Mouse (Mus musculus) MEL (cell line): ENCODE measurements around the gene Tst. TPM values are rescaled to one million over a fixed set of nuclear protein-coding genes. Genes with fewer than 3 reads are reported as not detected.

Source experiments
- DNase-seq: peaks from one replicate; pipeline ENCODE4 v3.0.0; 2011; ENCODE audit warnings: low read depth, low spot score
- H3K27ac ChIP-seq: 2 replicates; pipeline ENCODE4 v1.5.1; 2012; ENCODE audit warnings: low read depth, mild to moderate bottlenecking, control low read depth, low read length, moderate library complexity; ENCODE audit not compliant: control insufficient read depth
- H3K27me3 ChIP-seq, 2 experiments: fragments of 150-350 bp in 1 of 2; sonication (generic) in 1 of 2; 2 replicates each; pipeline ENCODE4 v1.6.1; 2012; ENCODE audit warnings: low read length in 2 of 2, mild to moderate bottlenecking in 2 of 2, improper control_type of control experiment in 1 of 2, moderate library complexity in 1 of 2; ENCODE audit not compliant: insufficient read depth in 2 of 2, control insufficient read depth in 1 of 2
- H3K36me3 ChIP-seq, 2 experiments: 2 replicates each; pipeline ENCODE4 v1.6.1; 2012 to 2014; ENCODE audit warnings: low read length in 2 of 2, improper control_type of control experiment in 1 of 2, inconsistent platforms in 1 of 2, mild to moderate bottlenecking in 1 of 2; ENCODE audit not compliant: insufficient read depth in 2 of 2, control insufficient read depth in 1 of 2
- H3K4me1 ChIP-seq, 2 experiments: fragments of 150-350 bp in 1 of 2; sonication (generic) in 1 of 2; 2 replicates each; pipeline ENCODE4 v1.6.1; 2012; ENCODE audit warnings: low read length in 2 of 2, improper control_type of control experiment in 1 of 2, mild to moderate bottlenecking in 1 of 2; ENCODE audit not compliant: insufficient read depth in 2 of 2, control insufficient read depth in 1 of 2
- H3K4me3 ChIP-seq, 2 experiments: fragments of 150-350 bp in 1 of 2; sonication (generic) in 1 of 2; 2 replicates each; pipeline ENCODE4 v1.5.1; 2012; ENCODE audit warnings: low read depth in 2 of 2, low read length in 2 of 2, mild to moderate bottlenecking in 2 of 2, moderate library complexity in 2 of 2, control low read depth in 1 of 2, improper control_type of control experiment in 1 of 2; ENCODE audit not compliant: control insufficient read depth in 1 of 2, insufficient read depth in 1 of 2
- H3K79me2 ChIP-seq: 2 replicates; pipeline ENCODE4 v1.6.1; 2012; ENCODE audit warnings: mild to moderate bottlenecking, low read length, moderate library complexity; ENCODE audit not compliant: control insufficient read depth, poor library complexity, insufficient read depth
- H3K9ac ChIP-seq: 2 replicates; pipeline ENCODE4 v1.6.1; 2012; ENCODE audit warnings: low read depth, mild to moderate bottlenecking, control low read depth, low read length, moderate library complexity; ENCODE audit not compliant: control insufficient read depth, poor library complexity, severe bottlenecking
- H3K9me3 ChIP-seq: fragments of 150-350 bp; sonication (generic); replicated peaks from 2 replicates; pipeline ENCODE4 v1.6.1; 2012; ENCODE audit warnings: mild to moderate bottlenecking, low read length, improper control_type of control experiment, moderate library complexity; ENCODE audit not compliant: insufficient read depth
- BHLHE40 ChIP-seq: IDR thresholded peaks from 2 replicates; pipeline ENCODE4 v1.6.1; 2012; ENCODE audit warnings: low read depth, mild to moderate bottlenecking, inconsistent platforms, low read length, improper control_type of control experiment, borderline replicate concordance
- E2F4 ChIP-seq: IDR thresholded peaks from 2 replicates; pipeline ENCODE4 v1.6.1; 2011; ENCODE audit warnings: low read depth, low read length, improper control_type of control experiment, borderline replicate concordance
- GABPA ChIP-seq: IDR thresholded peaks from 2 replicates; pipeline ENCODE4 v1.6.1; 2012; ENCODE audit warnings: low read depth, mild to moderate bottlenecking, inconsistent platforms, low read length, improper control_type of control experiment, moderate library complexity
- GATA1 ChIP-seq: IDR thresholded peaks from 2 replicates; pipeline ENCODE4 v1.6.1; 2011; ENCODE audit warnings: low read depth, low read length, improper control_type of control experiment
- KAT2A ChIP-seq: conservative IDR thresholded peaks from 2 replicates; pipeline ENCODE4 v1.6.1; 2012; ENCODE audit warnings: low read depth, low read length, improper control_type of control experiment, inconsistent platforms
- MAFK ChIP-seq: IDR thresholded peaks from 2 replicates; pipeline ENCODE4 v1.6.1; 2011; ENCODE audit warnings: low read depth, mild to moderate bottlenecking, low read length, improper control_type of control experiment, borderline replicate concordance
- MAZ ChIP-seq: IDR thresholded peaks from 2 replicates; pipeline ENCODE4 v1.6.1; 2012; ENCODE audit warnings: low read depth, mild to moderate bottlenecking, inconsistent platforms, low read length, improper control_type of control experiment
- MXI1 ChIP-seq: IDR thresholded peaks from 2 replicates; pipeline ENCODE4 v1.6.1; 2011; ENCODE audit warnings: mild to moderate bottlenecking, low read depth, low read length, improper control_type of control experiment
- MYB ChIP-seq: IDR thresholded peaks from 2 replicates; pipeline ENCODE4 v1.6.1; 2011; ENCODE audit warnings: mild to moderate bottlenecking, low read depth, low read length, improper control_type of control experiment
- NRF1 ChIP-seq: IDR thresholded peaks from 2 replicates; pipeline ENCODE4 v1.6.1; 2014; ENCODE audit warnings: low read depth, mild to moderate bottlenecking, inconsistent platforms, low read length, improper control_type of control experiment, moderate library complexity; ENCODE audit not compliant: poor library complexity, insufficient read depth, severe bottlenecking
- POLR2A ChIP-seq, 2 experiments: IDR thresholded peaks; 2 replicates each; pipeline ENCODE4 v1.6.1; 2011 to 2012; ENCODE audit warnings: low read length in 2 of 2, mild to moderate bottlenecking in 2 of 2, control low read depth in 1 of 2, improper control_type of control experiment in 1 of 2, low read depth in 1 of 2, moderate library complexity in 1 of 2; ENCODE audit not compliant: control insufficient read depth in 1 of 2, insufficient read depth in 1 of 2, poor library complexity in 1 of 2
- POLR2AphosphoS5 ChIP-seq: IDR thresholded peaks from 2 replicates; pipeline ENCODE4 v1.6.1; 2012; ENCODE audit warnings: low read depth, borderline replicate concordance, mild to moderate bottlenecking, inconsistent platforms, low read length, moderate library complexity, mixed read lengths
- RCOR1 ChIP-seq: IDR thresholded peaks from 2 replicates; pipeline ENCODE4 v1.6.1; 2012; ENCODE audit warnings: low read depth, mild to moderate bottlenecking, inconsistent platforms, low read length, improper control_type of control experiment
- SIN3A ChIP-seq: IDR thresholded peaks from 2 replicates; pipeline ENCODE4 v1.6.1; 2012; ENCODE audit warnings: low read length, improper control_type of control experiment, inconsistent platforms
- SMC3 ChIP-seq: IDR thresholded peaks from 2 replicates; pipeline ENCODE4 v1.6.1; 2011; ENCODE audit warnings: low read depth, low read length, improper control_type of control experiment
- TAL1 ChIP-seq: IDR thresholded peaks from 2 replicates; pipeline ENCODE4 v1.6.1; 2012; ENCODE audit warnings: mild to moderate bottlenecking, inconsistent platforms, low read length, moderate library complexity, mixed read lengths
- TCF12 ChIP-seq: IDR thresholded peaks from 2 replicates; pipeline ENCODE4 v1.6.1; 2014; ENCODE audit warnings: low read depth, mild to moderate bottlenecking, inconsistent platforms, low read length, improper control_type of control experiment, moderate library complexity
- UBTF ChIP-seq: IDR thresholded peaks from 2 replicates; pipeline ENCODE4 v1.6.1; 2012; ENCODE audit warnings: low read depth, mild to moderate bottlenecking, inconsistent platforms, low read length, improper control_type of control experiment, moderate library complexity, borderline replicate concordance; ENCODE audit not compliant: insufficient read depth
- USF1 ChIP-seq: IDR thresholded peaks from 2 replicates; pipeline ENCODE4 v1.6.1; 2014; ENCODE audit warnings: low read depth, mild to moderate bottlenecking, inconsistent platforms, low read length, improper control_type of control experiment, moderate library complexity
- USF2 ChIP-seq, 2 experiments: IDR thresholded peaks; 2 replicates each; pipeline ENCODE4 v1.6.1; 2011 to 2012; ENCODE audit warnings: improper control_type of control experiment in 2 of 2, low read length in 2 of 2, borderline replicate concordance in 1 of 2, inconsistent platforms in 1 of 2, low read depth in 1 of 2, mild to moderate bottlenecking in 1 of 2; ENCODE audit not compliant: insufficient read depth in 1 of 2
- ZC3H11A ChIP-seq: IDR thresholded peaks from 2 replicates; pipeline ENCODE4 v1.6.1; 2012; ENCODE audit warnings: low read depth, mild to moderate bottlenecking, inconsistent platforms, low read length, improper control_type of control experiment
- ZMIZ1 ChIP-seq: IDR thresholded peaks from 2 replicates; pipeline ENCODE4 v1.6.1; 2012; ENCODE audit warnings: low read depth, mild to moderate bottlenecking, inconsistent platforms, low read length, improper control_type of control experiment, moderate library complexity
- ZNF384 ChIP-seq: IDR thresholded peaks from 2 replicates; pipeline ENCODE4 v1.6.1; 2012; ENCODE audit warnings: low read depth, mild to moderate bottlenecking, inconsistent platforms, low read length, improper control_type of control experiment
- polyA plus RNA-seq, 2 experiments: library from polyadenylated mRNA; stranded (reverse) in 1 of 2; unstranded in 1 of 2; fragments of >175 nt in 1 of 2; fragments of >200 nt in 1 of 2; gene quantifications; 2 replicates each; pipeline versions ENCODE4 v1.2.1 to v1.2.4; 2012; ENCODE audit warnings: low replicate concordance in 2 of 2, low read depth in 1 of 2; ENCODE audit not compliant: insufficient read length in 2 of 2, insufficient read depth in 1 of 2, missing spikeins in 1 of 2
- total RNA-seq: library from RNA; depleted of rRNA; stranded (reverse); fragments of 300-350 nt; gene quantifications from 2 replicates; pipeline ENCODE4 v1.2.3, GENCODE M21; 2012

Tst gene
- total and polyA plus RNA-seq, 3 experiments: 29.5 to 34.8 TPM; not detected in 1

- no peak for TF ChIP-seq MAFK
- TF ChIP-seq ZMIZ1: peak; percentile 83
- TF ChIP-seq USF2 (IDR thresholded peaks at IDR 0.05; ENCODE audit: borderline replicate concordance in 1 of 2, insufficient read depth in 1 of 2, low read depth in 1 of 2, low read length in 2 of 2): no peak
- TF ChIP-seq TAL1: no peak
- peak; percentile 81; the same call in 1 of the 2 replicates for TF ChIP-seq MAZ
- TF ChIP-seq SIN3A: peak; percentile 74
- TF ChIP-seq UBTF: no peak
- TF ChIP-seq POLR2AphosphoS5: no peak
- TF ChIP-seq TCF12: peak; percentile 21
- TF ChIP-seq MXI1: peak; percentile 64; the same call in 1 of the 2 replicates
- no peak for TF ChIP-seq MYB
- TF ChIP-seq KAT2A: no peak
- TF ChIP-seq GABPA: no peak
- no peak for TF ChIP-seq ZC3H11A
- TF ChIP-seq RCOR1: no peak
- TF ChIP-seq GATA1: no peak
- TF ChIP-seq POLR2A (IDR thresholded peaks at IDR 0.05; ENCODE audit: control insufficient read depth in 1 of 2, insufficient read depth in 1 of 2, low read depth in 1 of 2, low read length in 2 of 2, poor library complexity in 1 of 2): peak; percentile 63 to 78
- no peak for TF ChIP-seq ZNF384
- no peak for TF ChIP-seq NRF1
- TF ChIP-seq, all 39 proteins: peak for 16
Observed at GRCm38 (mm10) chr15:78406293-78406934, 707 bp upstream of the Tst start, which contains the start of gene Mpst (continued).

- peak; percentile 10 for DNase-seq
- H3K36me3 ChIP-seq: peaks cover 0 to 22% of the 10 kb centered on the region in 2 experiments; a peak in 2 of 4 replicates
- H3K27ac ChIP-seq: peak overlapping the region; percentile 6; the same call in 1 of the 2 replicates
- peaks cover 12 to 36% of the 10 kb centered on the region in 2 experiments for H3K4me1 ChIP-seq
- no peaks in the 10 kb centered on the region for H3K9me3 ChIP-seq
- peaks cover 9% of the 10 kb centered on the region; the same call in 1 of the 2 replicates for H3K79me2 ChIP-seq
- H3K9ac ChIP-seq: peak overlapping the region; percentile 96
- H3K27me3 ChIP-seq: no peaks in the 10 kb centered on the region
- TF ChIP-seq SIN3A: no peak
- no peak for TF ChIP-seq BHLHE40
- TF ChIP-seq E2F4: no peak
- no peak for TF ChIP-seq TCF12
- TF ChIP-seq MXI1: no peak
- TF ChIP-seq ZMIZ1: no peak
- TF ChIP-seq NRF1: no peak
- TF ChIP-seq USF1: no peak
- TF ChIP-seq SMC3: no peak
- peak overlapping the region; percentile 93 to 96 for H3K4me3 ChIP-seq
Observed at GRCm38 (mm10) chr15:78405098-78405497, 609 bp downstream of the Tst start.
